Mouse (Mus musculus): Measurements from ENCODE around the gene Tmem14c. TPM values are rescaled to one million over a fixed set of nuclear protein-coding genes. Genes with fewer than 3 reads are reported as not detected.
A peak's percentile ranks its signal among the peaks of the same experiment; 100 is the strongest.

The Tmem14c gene
- polyA plus RNA-seq, 1 experiment from 2014 or later, result 137 TPM

- Histone ChIP-seq H3K9ac (peak overlapping the region; percentile 74; the same call in 1 of the 2 replicates), H3K27ac (no peak overlapping the region), H3K36me3 (peaks cover 53% of the 10 kb centered on the region), H3K4me3 (no peak overlapping the region), H3K4me2 (peak overlapping the region; percentile 63), H3K27me3 (no peaks in the 10 kb centered on the region), H3K9me3 (no peaks in the 10 kb centered on the region), H3K4me1 (replicated peaks) (peaks cover 22% of the 10 kb centered on the region)
- no peak for ATAC-seq (ENCODE audit: low FRiP score)
- WGBS, result 86% methylated on average over 4 of the region's 4 CpGs
These were observed 1.7 kb downstream of the Tmem14c start for GRCm38 (mm10) chr13:41017832-41018231.

GRCm38 (mm10) chr13:41018236-41018635 lies 2.1 kb downstream of the Tmem14c start:
- H3K9me3 ChIP-seq, result no peaks in the 10 kb centered on the region
- 0 out of 2 replicates have a peak overlapping the region, but pooled peaks have one; percentile 39 for H3K9ac ChIP-seq
- peaks cover 22% of the 10 kb centered on the region for H3K4me1 ChIP-seq (replicated peaks)
- H3K27me3 ChIP-seq, result no peaks in the 10 kb centered on the region
- H3K4me3 ChIP-seq, result no peak overlapping the region
- no peak overlapping the region for H3K4me2 ChIP-seq
- H3K27ac ChIP-seq, result no peak overlapping the region
- 96% methylated on average over 9 of the region's 9 CpGs for WGBS
- ATAC-seq (ENCODE audit: low FRiP score), result no peak
- peaks cover 52% of the 10 kb centered on the region for H3K36me3 ChIP-seq

GRCm38 (mm10) chr13:41018756-41019591 lies 2.9 kb downstream of the Tmem14c start:
- WGBS, result 93% methylated on average over 13 of the region's 13 CpGs
- H3K27ac ChIP-seq, result no peak overlapping the region
- H3K4me3 ChIP-seq, result no peak overlapping the region
- H3K9ac ChIP-seq, result no peak overlapping the region
- peaks cover 22% of the 10 kb centered on the region for H3K4me1 ChIP-seq (replicated peaks)
- H3K36me3 ChIP-seq, result peaks cover 53% of the 10 kb centered on the region
- no peak for ATAC-seq (ENCODE audit: low FRiP score)
- H3K9me3 ChIP-seq, result no peaks in the 10 kb centered on the region
- no peaks in the 10 kb centered on the region for H3K27me3 ChIP-seq
- H3K4me2 ChIP-seq, result no peak overlapping the region

- peaks cover 53% of the 10 kb centered on the region for H3K36me3 ChIP-seq
- H3K27me3 ChIP-seq, result no peaks in the 10 kb centered on the region
- H3K27ac ChIP-seq, result no peak overlapping the region
- ATAC-seq (ENCODE audit: low FRiP score), result no peak
- no peak overlapping the region for H3K4me2 ChIP-seq
- no peak overlapping the region for H3K4me3 ChIP-seq
- H3K9me3 ChIP-seq, result no peaks in the 10 kb centered on the region
- H3K9ac ChIP-seq, result no peak overlapping the region
- H3K4me1 ChIP-seq (replicated peaks), result peaks cover 19% of the 10 kb centered on the region
- 79% methylated on average over 7 of the region's 7 CpGs for WGBS
These were observed 4.4 kb downstream of the Tmem14c start for GRCm38 (mm10) chr13:41020494-41020893.

DNA sequence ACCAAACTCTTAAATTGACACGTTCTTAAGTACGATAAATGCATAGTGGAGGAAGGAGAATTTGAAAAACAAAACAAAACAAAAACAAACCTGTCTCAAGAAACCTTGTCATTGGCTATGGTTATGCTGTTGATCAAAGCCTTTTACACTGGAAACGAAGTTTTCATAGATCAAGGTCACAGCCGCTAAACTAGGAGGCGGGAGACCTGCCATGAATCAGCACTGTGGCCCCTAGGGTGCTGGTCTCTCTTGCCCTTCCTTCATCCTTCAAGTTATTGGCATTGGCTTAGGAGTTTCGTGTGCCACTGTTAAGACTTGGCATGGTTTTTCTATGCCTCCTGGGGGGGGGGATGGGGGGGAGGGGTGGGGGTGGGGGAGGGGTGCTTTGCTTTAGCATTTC lies 5.5 kb downstream of the Tmem14c start:
- H3K4me3 ChIP-seq, result no peak overlapping the region
- no peak for ATAC-seq (ENCODE audit: low FRiP score)
- no peaks in the 10 kb centered on the region for H3K9me3 ChIP-seq
- H3K36me3 ChIP-seq, result peaks cover 53% of the 10 kb centered on the region
- no peak overlapping the region for H3K4me2 ChIP-seq
- no peaks in the 10 kb centered on the region for H3K27me3 ChIP-seq
- H3K4me1 ChIP-seq (replicated peaks), result peaks cover 16% of the 10 kb centered on the region
- no peak overlapping the region for H3K27ac ChIP-seq
- WGBS, result 89% methylated on average over 6 of the region's 6 CpGs
- H3K9ac ChIP-seq, result no peak overlapping the region

DNA sequence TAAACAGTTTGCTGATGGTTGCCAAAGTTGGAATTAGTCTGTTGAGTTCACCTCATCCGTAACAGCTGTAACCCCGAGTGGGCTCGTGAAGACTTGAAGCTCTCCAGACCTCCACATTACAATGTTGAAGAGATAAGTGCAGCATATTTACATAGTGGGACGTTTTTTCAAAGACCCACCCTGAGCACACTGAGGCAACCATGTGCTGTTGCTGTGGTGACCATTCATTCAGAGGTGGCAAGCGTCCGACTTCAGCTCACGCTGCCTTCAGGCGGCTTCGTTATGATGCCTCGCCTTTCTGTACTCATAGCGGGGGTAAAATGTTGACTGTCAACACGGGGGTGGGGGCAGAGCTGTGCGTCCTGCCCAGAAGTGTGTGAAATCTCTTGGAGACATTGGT lies 6.0 kb downstream of the Tmem14c start:
- no peak overlapping the region for H3K4me2 ChIP-seq
- no peaks in the 10 kb centered on the region for H3K9me3 ChIP-seq
- no peak for ATAC-seq (ENCODE audit: low FRiP score)
- peaks cover 11% of the 10 kb centered on the region for H3K4me1 ChIP-seq (replicated peaks)
- H3K36me3 ChIP-seq, result peaks cover 53% of the 10 kb centered on the region
- WGBS, result 91% methylated on average over 13 of the region's 13 CpGs
- no peaks in the 10 kb centered on the region for H3K27me3 ChIP-seq
- H3K4me3 ChIP-seq, result no peak overlapping the region
- H3K27ac ChIP-seq, result no peak overlapping the region
- no peak overlapping the region for H3K9ac ChIP-seq

GRCm38 (mm10) chr13:41030098-41030497 lies 14.0 kb downstream of the Tmem14c start:
- Histone ChIP-seq H3K9ac (no peak overlapping the region), H3K27ac (no peak overlapping the region), H3K36me3 (no peaks in the 10 kb centered on the region), H3K9me3 (no peaks in the 10 kb centered on the region), H3K27me3 (no peaks in the 10 kb centered on the region), H3K4me1 (replicated peaks) (no peaks in the 10 kb centered on the region), H3K4me2 (no peak overlapping the region), H3K4me3 (no peak overlapping the region)
- ATAC-seq (ENCODE audit: low FRiP score), result no peak
- 84% methylated on average over 5 of the region's 5 CpGs for WGBS

GRCm38 (mm10) chr13:41042511-41042910 lies 26.4 kb downstream of the Tmem14c start:
- no peak overlapping the region for H3K4me2 ChIP-seq
- no peak overlapping the region for H3K9ac ChIP-seq
- H3K27ac ChIP-seq, result no peak overlapping the region
- H3K4me3 ChIP-seq, result no peak overlapping the region
- H3K4me1 ChIP-seq (replicated peaks), result no peaks in the 10 kb centered on the region
- H3K36me3 ChIP-seq, result no peaks in the 10 kb centered on the region
- H3K9me3 ChIP-seq, result no peaks in the 10 kb centered on the region
- ATAC-seq (ENCODE audit: low FRiP score), result no peak
- 92% methylated on average over 4 of the region's 4 CpGs for WGBS
- H3K27me3 ChIP-seq, result no peaks in the 10 kb centered on the region

DNA sequence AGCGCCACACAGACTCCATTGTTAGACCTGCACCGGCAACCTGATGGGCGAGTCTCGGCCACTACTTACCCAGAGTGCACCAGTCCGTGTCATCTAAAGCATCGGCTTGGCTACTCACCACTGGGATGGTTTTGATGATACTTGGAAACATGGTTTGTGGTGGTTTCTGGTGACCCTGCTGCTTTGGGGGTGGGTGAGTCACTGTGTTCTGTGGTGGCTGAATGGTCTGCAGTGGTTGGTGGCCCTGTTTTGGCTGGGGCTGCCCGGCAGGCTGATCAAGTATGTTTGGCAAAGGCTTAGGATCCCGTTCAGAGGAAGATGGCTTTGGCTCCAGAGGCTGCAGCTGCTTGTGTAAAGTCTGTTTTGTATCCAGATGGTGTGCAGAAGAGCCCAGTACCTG lies 29.8 kb downstream of the Tmem14c start:
- Histone ChIP-seq H3K27ac (no peak overlapping the region), H3K4me1 (replicated peaks) (no peaks in the 10 kb centered on the region), H3K4me2 (no peak overlapping the region), H3K4me3 (no peak overlapping the region), H3K36me3 (no peaks in the 10 kb centered on the region), H3K9me3 (no peaks in the 10 kb centered on the region), H3K27me3 (no peaks in the 10 kb centered on the region), H3K9ac (no peak overlapping the region)
- 91% methylated on average over 8 of the region's 8 CpGs for WGBS
- no peak for ATAC-seq (ENCODE audit: low FRiP score)

DNA sequence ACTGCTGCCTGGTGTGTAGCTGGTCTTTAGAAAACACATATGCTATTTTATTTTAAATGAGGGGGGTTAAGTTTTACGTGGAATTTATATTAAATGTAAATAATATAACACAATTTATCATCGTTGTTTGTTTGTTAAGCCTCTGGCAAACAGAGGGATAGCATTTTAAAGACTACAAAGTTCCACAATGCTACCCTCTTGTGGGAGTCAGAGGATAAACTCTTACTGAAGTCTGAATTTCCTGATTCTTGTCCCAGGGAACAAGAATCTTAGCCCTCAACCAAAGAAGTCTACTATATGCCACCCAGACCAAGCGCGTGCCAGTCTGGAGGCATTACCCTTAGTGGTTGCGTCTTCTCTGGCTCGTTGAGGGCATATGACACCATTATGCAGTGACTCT lies 31.2 kb downstream of the Tmem14c start:
- no peak overlapping the region for H3K9ac ChIP-seq
- H3K27ac ChIP-seq, result no peak overlapping the region
- H3K9me3 ChIP-seq, result no peaks in the 10 kb centered on the region
- H3K36me3 ChIP-seq, result no peaks in the 10 kb centered on the region
- WGBS, result 86% methylated on average over 6 of the region's 6 CpGs
- H3K4me1 ChIP-seq (replicated peaks), result no peaks in the 10 kb centered on the region
- no peaks in the 10 kb centered on the region for H3K27me3 ChIP-seq
- H3K4me3 ChIP-seq, result no peak overlapping the region
- ATAC-seq (ENCODE audit: low FRiP score), result no peak
- no peak overlapping the region for H3K4me2 ChIP-seq

DNA sequence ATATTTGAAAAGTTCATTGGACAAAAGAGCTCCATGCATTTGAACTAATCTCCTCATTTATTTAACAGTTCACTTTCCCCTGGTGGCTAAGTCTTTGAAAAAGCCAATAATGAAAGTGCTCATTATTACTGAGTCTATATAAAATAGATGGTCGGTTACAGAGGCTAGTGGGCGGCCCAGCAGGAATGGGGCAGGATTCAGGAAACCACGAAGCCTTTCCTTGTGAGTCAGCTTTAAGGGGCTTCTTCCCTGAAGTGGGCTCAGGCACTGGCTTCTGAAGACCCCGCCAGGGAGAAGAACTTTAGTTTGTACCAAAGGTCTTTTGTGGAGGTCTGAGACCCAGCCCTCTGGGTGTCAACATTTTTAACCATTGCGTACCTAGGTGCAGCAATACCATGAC lies 35.9 kb downstream of the Tmem14c start:
- no peak for ATAC-seq (ENCODE audit: low FRiP score)
- H3K27me3 ChIP-seq, result no peaks in the 10 kb centered on the region
- WGBS, result 66% methylated on average over 5 of the region's 5 CpGs

GRCm38 (mm10) chr13:41067618-41068017 lies 51.5 kb downstream of the Tmem14c start:
- Histone ChIP-seq H3K27ac (no peak overlapping the region), H3K4me2 (no peak overlapping the region), H3K9me3 (no peaks in the 10 kb centered on the region), H3K4me3 (no peak overlapping the region), H3K27me3 (no peaks in the 10 kb centered on the region), H3K9ac (no peak overlapping the region), H3K36me3 (no peaks in the 10 kb centered on the region), H3K4me1 (replicated peaks) (no peaks in the 10 kb centered on the region)
- ATAC-seq (ENCODE audit: low FRiP score), result no peak
- 96% methylated on average over 4 of the region's 4 CpGs for WGBS

More for the DNA sequence above, 35.9 kb downstream of the Tmem14c start:
- H3K9ac ChIP-seq, result no peak overlapping the region
- H3K4me3 ChIP-seq, result no peak overlapping the region
- H3K9me3 ChIP-seq, result no peaks in the 10 kb centered on the region
- no peak overlapping the region for H3K27ac ChIP-seq
- no peaks in the 10 kb centered on the region for H3K36me3 ChIP-seq
- H3K4me1 ChIP-seq (replicated peaks), result no peaks in the 10 kb centered on the region
- no peak overlapping the region for H3K4me2 ChIP-seq

GRCm38 (mm10) chr13:41071617-41072016 lies 55.5 kb downstream of the Tmem14c start:
- Histone ChIP-seq H3K9me3 (no peaks in the 10 kb centered on the region), H3K4me2 (no peak overlapping the region), H3K4me1 (replicated peaks) (no peaks in the 10 kb centered on the region), H3K27ac (no peak overlapping the region), H3K9ac (no peak overlapping the region), H3K36me3 (no peaks in the 10 kb centered on the region), H3K27me3 (peaks cover 4% of the 10 kb centered on the region; the same call in 1 of the 2 replicates), H3K4me3 (no peak overlapping the region)
- ATAC-seq (ENCODE audit: low FRiP score), result no peak
- 94% methylated on average over 11 of the region's 11 CpGs for WGBS

All from hindbrain, embryonic 13.5 days (tissue).